Mouse (Mus musculus): ENCODE measurements around the gene Tspan5.

GRCm38 (mm10) chr3:138949081-138949480 is 207.1 kb downstream of the Tspan5 start:
- TF ChIP-seq POLR2A (IDR thresholded peaks at IDR 0.05; ENCODE audit: control insufficient read depth in 1 of 2, insufficient read depth in 1 of 2, low read depth in 1 of 2, low read length in 2 of 2, poor library complexity in 1 of 2) (no peak), HCFC1 (IDR thresholded peaks at IDR 0.05; ENCODE audit: low read depth, low read length) (no peak), CTCF (IDR thresholded peaks at IDR 0.05 in 2 of 3, conservative IDR thresholded peaks at IDR 0.05 in 1 of 3; ENCODE audit: control insufficient read depth in 1 of 3, insufficient read depth in 1 of 3, low read depth in 2 of 3, low read length in 3 of 3, poor library complexity in 1 of 3, severe bottlenecking in 1 of 3) (no peak), MXI1 (IDR thresholded peaks at IDR 0.05; ENCODE audit: low read depth, low read length) (no peak), GABPA (IDR thresholded peaks at IDR 0.05; ENCODE audit: low read depth, low read length) (no peak)

Data from MEL (cell line).